Mouse (Mus musculus) CD4-positive, CD25-positive, alpha-beta regulatory T cell (primary cell): Measurements from ENCODE around the gene Gm7029. TPM values are rescaled to one million over a fixed set of nuclear protein-coding genes. Genes with fewer than 3 reads are reported as not detected.

Experiments used
- polyA plus RNA-seq: library from polyadenylated mRNA; unstranded; fragments of 100-300 nt; shearing (Covaris generic); gene quantifications from one replicate; pipeline ENCODE4 v1.2.1, GENCODE M21; 2017

The Gm7029 gene
- polyA plus RNA-seq, result not detected

DNA sequence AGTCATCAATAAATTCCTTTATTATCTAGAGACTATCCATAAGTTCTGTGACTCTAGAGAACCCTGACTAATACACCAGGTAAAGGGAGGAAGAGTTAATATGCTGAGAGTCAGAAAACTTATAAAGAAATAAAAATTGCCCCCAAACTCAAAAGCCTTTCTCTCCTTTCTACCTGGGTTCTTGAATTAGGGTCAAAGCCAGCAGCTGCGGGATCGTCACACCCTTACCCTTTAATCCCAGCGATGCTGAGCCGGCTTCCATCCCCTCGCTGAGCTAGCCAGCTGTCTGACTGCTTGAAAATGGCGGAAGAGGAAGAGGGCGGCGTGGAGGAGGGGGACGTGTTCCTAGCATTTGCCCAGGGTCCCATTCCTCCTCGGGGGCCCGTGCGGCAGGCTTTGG, at the start of gene Gm7029:
Gm7029 (plus strand) TSS at position 301 of the 400 bp plus-strand sequence.

DNA sequence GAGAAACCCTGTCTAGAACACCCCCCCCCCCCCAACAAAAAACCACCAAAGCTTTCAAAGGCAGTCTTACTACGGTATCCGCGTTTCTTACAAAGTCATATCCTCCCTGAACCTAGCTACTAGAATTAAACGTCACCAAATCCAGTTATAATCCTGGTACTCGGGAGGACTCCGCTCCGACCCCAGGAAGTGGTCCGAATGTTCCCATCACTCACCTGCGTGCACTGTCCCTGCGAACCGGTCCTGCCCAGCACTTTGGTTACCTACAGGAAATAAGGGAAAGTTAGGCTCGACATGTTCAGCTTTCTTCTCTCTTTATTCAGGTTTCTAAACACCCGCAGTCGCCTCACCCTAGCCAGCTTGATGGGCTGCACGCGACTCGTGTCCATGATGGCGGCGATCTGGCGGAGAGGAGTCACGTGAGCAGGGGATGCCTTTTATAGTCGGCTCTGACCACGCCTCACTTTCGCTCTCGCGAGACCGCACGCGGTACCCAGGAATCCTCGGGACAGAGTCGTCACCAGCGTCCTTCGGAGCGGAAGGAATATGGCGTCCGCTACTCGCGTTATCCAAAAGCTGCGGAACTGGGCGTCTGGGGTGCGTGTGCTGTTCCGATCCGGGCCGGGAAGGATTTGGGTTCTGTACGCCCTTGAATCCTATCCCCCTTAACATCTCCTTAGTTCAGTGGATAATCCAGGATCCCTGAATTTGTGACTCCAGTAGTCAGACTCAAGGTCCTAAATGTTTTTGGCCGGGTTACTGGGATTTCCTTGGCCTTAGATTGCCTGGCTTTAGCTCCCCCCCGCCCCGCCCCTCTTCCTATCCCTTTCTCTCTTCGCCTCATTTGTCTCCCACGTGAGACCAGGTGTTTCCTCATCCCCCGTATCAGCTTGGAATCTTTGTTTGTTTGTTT, 49.3 kb upstream of the Gm7029 start, which contains the start of the genes Rps28 and Ndufa7:
Rps28 (minus strand) TSS at position 479 of the 913 bp plus-strand sequence.
Ndufa7 (plus strand) TSS at position 489 of the 913 bp plus-strand sequence.

DNA sequence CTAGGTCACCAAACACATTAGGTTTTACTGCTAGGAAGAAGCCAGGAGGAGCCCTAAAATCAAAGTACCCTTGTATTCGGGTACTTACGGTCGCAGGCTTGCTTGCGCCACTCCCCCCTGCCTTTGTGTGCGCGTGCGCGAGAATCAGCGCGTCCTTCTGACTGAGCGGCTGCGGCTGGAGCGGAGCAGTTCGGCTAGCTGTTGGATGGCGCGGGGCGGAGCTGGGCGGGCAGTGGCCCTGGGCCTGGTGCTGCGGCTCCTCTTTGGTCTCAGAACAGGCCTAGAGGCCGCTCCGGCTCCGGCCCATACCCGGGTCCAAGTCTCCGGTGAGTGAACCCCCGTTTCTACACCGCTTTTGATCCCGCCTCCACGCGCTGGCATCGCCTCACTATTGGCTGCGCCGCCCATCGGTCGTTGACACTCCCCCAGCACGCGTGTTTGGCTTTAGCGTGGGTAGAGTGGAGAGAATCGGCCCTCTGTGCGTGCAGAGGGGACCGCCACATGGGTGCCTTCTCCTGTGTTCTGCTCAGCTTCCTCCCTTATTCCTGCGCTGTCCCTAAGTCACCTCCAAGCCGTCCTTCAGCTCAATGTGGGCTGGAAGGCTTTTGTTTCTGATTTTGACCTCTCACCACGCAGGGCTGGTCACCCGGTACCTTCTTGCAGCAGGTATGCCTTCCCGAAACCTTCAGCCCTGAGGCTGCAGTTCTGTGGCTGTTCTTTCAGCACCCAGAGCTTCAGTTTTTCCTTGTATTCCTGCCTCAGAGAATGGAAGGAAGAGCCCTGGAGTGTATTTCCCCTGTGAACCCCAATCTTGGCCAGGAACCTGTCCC, 30.5 kb upstream of the Gm7029 start, which contains the start of gene Cd320:
Cd320 (plus strand) TSS at position 126 of the 830 bp plus-strand sequence.

DNA sequence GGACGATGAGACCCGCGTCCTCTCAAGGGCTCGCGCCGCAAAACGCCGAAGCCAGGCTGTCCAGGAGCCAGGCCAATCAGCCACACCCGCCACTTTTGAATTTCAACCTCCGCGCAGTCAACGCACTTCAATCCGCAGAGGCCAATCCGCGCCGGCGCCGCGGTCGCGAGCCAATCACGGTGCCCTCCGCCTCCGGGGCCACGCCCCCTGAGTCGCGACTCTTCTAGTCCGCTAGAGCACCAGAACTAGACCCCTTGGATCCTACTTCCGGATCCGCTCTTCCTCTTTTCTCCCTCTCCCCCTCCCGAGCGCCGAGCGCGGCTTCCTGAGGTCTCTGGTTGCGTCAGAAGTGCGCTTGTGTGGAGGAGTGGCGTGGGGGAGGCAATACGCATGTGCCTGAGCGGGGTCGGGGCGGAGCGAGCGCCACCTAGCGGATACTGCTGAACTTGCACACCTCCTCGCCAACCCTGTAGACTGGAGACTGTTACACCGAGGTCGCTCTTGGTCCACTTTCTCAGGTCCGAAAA, 17.0 kb downstream of the Gm7029 start, which contains the start of gene Kifc1:
Kifc1 (minus strand) TSS at position 129 of the 527 bp plus-strand sequence.

DNA sequence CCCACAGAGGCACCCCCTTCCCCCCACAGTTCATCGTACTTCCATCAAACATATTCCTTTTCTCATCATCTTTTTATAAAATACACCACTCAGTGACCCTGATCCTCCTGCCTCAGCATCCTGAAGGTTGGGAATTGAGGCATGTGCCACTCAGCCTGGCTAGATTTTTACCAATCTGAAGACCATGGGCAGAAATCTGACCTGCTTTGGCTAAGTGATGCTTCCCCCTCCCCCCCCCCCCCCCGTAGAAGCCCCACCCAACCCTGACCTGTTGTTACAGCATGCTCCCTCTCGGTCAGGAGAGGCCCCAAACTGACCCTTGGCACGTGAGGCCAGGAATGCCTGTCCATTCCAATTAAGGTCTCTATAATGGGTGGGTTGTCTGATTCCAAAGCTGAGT, 31.2 kb downstream of the Gm7029 start, which contains the start of gene Platr17:
Platr17 (plus strand) TSS at position 301 of the 400 bp plus-strand sequence.

DNA sequence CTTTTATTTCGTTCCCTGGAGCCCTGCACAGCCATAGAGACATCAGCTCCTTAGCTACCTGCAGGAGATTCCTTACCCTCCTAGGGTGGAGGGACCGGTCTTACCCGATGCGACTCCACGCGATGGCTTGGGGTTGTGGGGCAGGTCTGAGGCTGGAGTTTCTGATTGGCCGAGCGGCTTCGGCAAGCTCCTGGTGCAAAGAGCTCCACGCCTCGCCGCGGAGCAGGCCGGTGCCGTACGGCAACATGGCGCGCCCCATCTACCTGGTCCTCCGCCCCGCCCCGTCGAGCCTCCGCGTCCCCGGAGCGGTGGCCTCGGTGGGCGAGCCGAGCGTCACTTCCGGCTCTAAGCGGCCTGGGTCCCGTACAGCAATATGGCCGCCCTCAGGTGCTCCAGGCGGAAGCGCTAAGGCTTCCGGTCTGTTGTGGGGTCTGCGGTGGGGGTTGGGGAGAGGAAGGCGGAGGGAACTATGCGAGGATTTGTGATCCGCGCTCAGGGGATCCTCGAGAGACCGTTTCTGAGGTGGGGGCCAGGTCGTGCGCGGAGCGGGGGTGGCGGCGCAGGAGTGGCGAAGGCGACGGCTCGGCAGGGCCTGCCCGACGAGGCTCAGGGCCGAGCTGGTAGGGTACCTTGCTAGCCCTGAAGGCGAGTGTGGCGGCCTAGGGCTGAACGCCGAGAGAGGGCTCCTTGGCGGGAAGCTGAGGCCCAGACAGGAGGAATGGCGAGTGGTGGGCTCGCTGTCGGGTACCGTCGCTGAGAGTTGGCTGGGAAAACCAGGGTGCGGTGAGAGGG, 35.6 kb downstream of the Gm7029 start, which contains the start of gene Daxx:
Daxx (plus strand) TSS at position 338 of the 792 bp plus-strand sequence.

DNA sequence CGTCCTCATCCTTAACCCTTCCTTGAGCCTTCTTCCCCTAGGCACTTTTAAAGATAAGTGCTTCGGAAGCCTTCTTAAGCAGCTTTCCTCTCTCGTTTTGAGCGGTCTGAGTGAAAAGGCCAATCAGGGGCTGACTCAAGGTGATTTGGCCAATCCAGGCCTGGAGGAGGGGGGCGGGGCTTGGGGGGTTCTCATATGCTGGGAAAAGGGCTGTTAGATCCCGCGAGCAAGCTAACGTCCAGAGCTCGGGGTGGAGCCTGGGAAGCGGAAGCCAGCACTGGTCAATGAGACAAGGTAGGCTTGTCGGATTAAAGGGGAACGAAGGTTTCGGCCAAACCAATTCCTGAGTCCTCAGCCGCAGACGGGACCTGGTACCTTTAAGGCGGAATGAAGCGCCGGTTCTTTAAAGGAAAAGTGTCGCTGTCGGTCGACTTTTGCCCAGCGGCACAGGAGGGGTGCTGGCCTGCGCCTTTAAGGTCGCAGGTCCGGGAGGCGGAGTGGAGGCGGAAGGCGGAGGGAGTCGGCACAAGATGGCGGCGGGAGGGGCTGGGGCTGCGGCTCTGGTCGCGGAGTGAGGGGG, 42.1 kb downstream of the Gm7029 start, which contains the start of the genes Tapbp and Zbtb22:
Tapbp (plus strand) TSS at position 229 of the 580 bp plus-strand sequence.
Zbtb22 (plus strand) TSS at position 234 of the 580 bp plus-strand sequence.

Other genes starting within 250 kb of the Gm7029 start
- gene Zfp414, start 244.7 kb upstream of the Gm7029 start, polyA plus RNA-seq, result 74.9 TPM
- gene Pram1, start 235.8 kb upstream of the Gm7029 start, polyA plus RNA-seq, result 2.2 TPM
- gene Hnrnpm, start 187.0 kb upstream of the Gm7029 start, polyA plus RNA-seq, result 381 TPM
- 122 TPM for gene March2, start 155.2 kb upstream of the Gm7029 start, polyA plus RNA-seq
- gene Rab11b, start 113.3 kb upstream of the Gm7029 start, polyA plus RNA-seq, result 284 TPM
- 4.3 TPM for gene Angptl4, start 92.0 kb upstream of the Gm7029 start, polyA plus RNA-seq
- 8.6 TPM for gene Kank3, start 63.3 kb upstream of the Gm7029 start, polyA plus RNA-seq
- gene Rps28, start 49.3 kb upstream of the Gm7029 start, polyA plus RNA-seq, result 904 TPM
- gene Ndufa7, start 49.3 kb upstream of the Gm7029 start, polyA plus RNA-seq, result 318 TPM
- gene Cd320, start 30.7 kb upstream of the Gm7029 start, polyA plus RNA-seq, result 19.6 TPM
- 9.8 TPM for gene Kifc1, start 16.8 kb downstream of the Gm7029 start, polyA plus RNA-seq
- 4.2 TPM for gene Platr17, start 31.3 kb downstream of the Gm7029 start, polyA plus RNA-seq
- 123 TPM for gene Daxx, start 35.6 kb downstream of the Gm7029 start, polyA plus RNA-seq
- 644 TPM for gene Tapbp, start 42.1 kb downstream of the Gm7029 start, polyA plus RNA-seq
- gene Zbtb22, start 42.1 kb downstream of the Gm7029 start, polyA plus RNA-seq, result 22.0 TPM
- gene Rgl2, start 55.7 kb downstream of the Gm7029 start, polyA plus RNA-seq, result 184 TPM
- 142 TPM for gene Pfdn6, start 66.5 kb downstream of the Gm7029 start, polyA plus RNA-seq
- 72.1 TPM for gene Wdr46, start 66.8 kb downstream of the Gm7029 start, polyA plus RNA-seq
- gene B3galt4, start 77.7 kb downstream of the Gm7029 start, polyA plus RNA-seq, result 34.4 TPM
- 76.7 TPM for gene Vps52, start 82.0 kb downstream of the Gm7029 start, polyA plus RNA-seq
- gene Rps18, start 82.2 kb downstream of the Gm7029 start, polyA plus RNA-seq, result 2,208 TPM
- 11,991 TPM for gene H2-K1, start 126.5 kb downstream of the Gm7029 start, polyA plus RNA-seq
- gene Ring1, start 150.8 kb downstream of the Gm7029 start, polyA plus RNA-seq, result 35.8 TPM
- gene H2-Ke6, start 154.2 kb downstream of the Gm7029 start, polyA plus RNA-seq, result 310 TPM
- 128 TPM for gene Slc39a7, start 157.8 kb downstream of the Gm7029 start, polyA plus RNA-seq
- 72.5 TPM for gene Rxrb, start 158.0 kb downstream of the Gm7029 start, polyA plus RNA-seq
- 3.9 TPM for gene Col11a2, start 165.6 kb downstream of the Gm7029 start, polyA plus RNA-seq
- 27.0 TPM for gene H2-Oa, start 218.5 kb downstream of the Gm7029 start, polyA plus RNA-seq
- 96.3 TPM for gene H2-DMa, start 245.7 kb downstream of the Gm7029 start, polyA plus RNA-seq
- 212 TPM for gene Brd2, start 248.8 kb downstream of the Gm7029 start, polyA plus RNA-seq